Mouse (Mus musculus) kidney, embryonic 14.5 days (tissue): ENCODE measurements around the gene Col3a1. TPM values are rescaled to one million over a fixed set of nuclear protein-coding genes. Genes with fewer than 3 reads are reported as not detected.

Experiments
- ATAC-seq: fragments of 200-750 bp; cut with Nextera tagmentation; 2 replicates; pipeline ENCODE4 v1.8.0; 2017; ENCODE audit warnings: moderate number of reproducible peaks, mild to moderate bottlenecking, moderate TSS enrichment, moderate library complexity; ENCODE audit not compliant: low FRiP score, low TSS enrichment
- H3K27ac ChIP-seq: fragments of 300-500 bp; sonication (generic); 2 replicates; pipeline ENCODE4 v1.5.1; 2014; ENCODE audit warnings: low read depth, mild to moderate bottlenecking, low read length, moderate library complexity, mixed read lengths
- H3K27me3 ChIP-seq: fragments of 300-500 bp; sonication (generic); 2 replicates; pipeline ENCODE4 v1.6.1; 2014; ENCODE audit warnings: mild to moderate bottlenecking, low read length; ENCODE audit not compliant: control insufficient read depth, insufficient read depth
- H3K36me3 ChIP-seq: fragments of 300-500 bp; sonication (generic); 2 replicates; pipeline ENCODE4 v1.6.1; 2014; ENCODE audit warnings: low read length, mixed read lengths; ENCODE audit not compliant: control insufficient read depth, insufficient read depth
- H3K4me1 ChIP-seq: fragments of 300-500 bp; sonication (generic); 2 replicates; pipeline ENCODE4 v1.6.1; 2014; ENCODE audit warnings: low read length, mixed read lengths; ENCODE audit not compliant: control insufficient read depth, insufficient read depth
- H3K4me2 ChIP-seq: fragments of 300-500 bp; sonication (generic); replicated peaks from 2 replicates; pipeline ENCODE4 v1.6.1; 2014; ENCODE audit warnings: low read depth, mild to moderate bottlenecking, low read length
- H3K4me3 ChIP-seq: fragments of 300-500 bp; sonication (generic); 2 replicates; pipeline ENCODE4 v1.5.1; 2014; ENCODE audit warnings: mild to moderate bottlenecking, low read length
- H3K9ac ChIP-seq: fragments of 300-500 bp; sonication (generic); 2 replicates; pipeline ENCODE4 v1.6.1; 2014; ENCODE audit warnings: low read depth, mild to moderate bottlenecking, low read length, moderate library complexity
- H3K9me3 ChIP-seq: fragments of 300-500 bp; sonication (generic); 2 replicates; pipeline ENCODE4 v1.6.1; 2016; ENCODE audit warnings: low read length; ENCODE audit not compliant: control insufficient read depth
- WGBS: fragments of 180-500 bp; shearing (Covaris S2); extraction: QIAGEN DNeasy Blood & Tissue Kit; methylation state at CpG from one replicate; pipeline ENCODE4 v1.1.7; 2014; 5-methylcytosine and 5-hydroxymethylcytosine counted together
- polyA plus RNA-seq: library from polyadenylated mRNA; unstranded; fragments of >200 nt; fragmentation: Nextera tagmentation; extraction: Ambion mirVana; gene quantifications from 2 replicates; pipeline ENCODE4 v1.2.1, GENCODE M21; 2014

The Col3a1 gene
- polyA plus RNA-seq, 1 experiment from 2014 or later = 575 TPM

DNA sequence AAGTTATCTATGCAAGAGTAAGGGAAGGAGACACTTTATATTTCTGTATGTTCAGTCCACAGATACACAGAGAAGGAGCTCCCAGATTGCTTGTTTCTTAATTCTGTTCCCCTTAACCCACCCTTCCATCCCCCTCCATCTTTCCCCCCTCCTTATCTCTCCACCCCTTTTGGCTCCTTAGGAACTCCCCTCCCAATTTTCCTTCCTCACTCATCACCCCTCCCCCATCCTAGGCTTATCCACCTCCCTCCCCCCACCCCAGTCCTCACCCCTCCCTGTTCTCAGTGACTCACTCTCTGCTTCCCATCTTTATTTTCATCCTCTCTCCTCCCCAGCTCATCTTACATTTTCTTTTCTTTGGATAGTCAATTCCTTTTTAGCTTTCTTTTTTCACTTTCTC is 1.5 kb downstream of the Col3a1 start:
- Histone ChIP-seq H3K4me1 (no peaks in the 10 kb centered on the region), H3K4me3 (peak overlapping the region; percentile 45), H3K9ac (peak overlapping the region; percentile 54; the same call in 1 of the 2 replicates), H3K9me3 (no peaks in the 10 kb centered on the region), H3K27me3 (no peaks in the 10 kb centered on the region), H3K36me3 (no peaks in the 10 kb centered on the region), H3K27ac (no peak overlapping the region; the same call in 1 of the 2 replicates), H3K4me2 (peak overlapping the region; percentile 40)
- peak; percentile 64; the same call in 1 of the 2 replicates for ATAC-seq

DNA sequence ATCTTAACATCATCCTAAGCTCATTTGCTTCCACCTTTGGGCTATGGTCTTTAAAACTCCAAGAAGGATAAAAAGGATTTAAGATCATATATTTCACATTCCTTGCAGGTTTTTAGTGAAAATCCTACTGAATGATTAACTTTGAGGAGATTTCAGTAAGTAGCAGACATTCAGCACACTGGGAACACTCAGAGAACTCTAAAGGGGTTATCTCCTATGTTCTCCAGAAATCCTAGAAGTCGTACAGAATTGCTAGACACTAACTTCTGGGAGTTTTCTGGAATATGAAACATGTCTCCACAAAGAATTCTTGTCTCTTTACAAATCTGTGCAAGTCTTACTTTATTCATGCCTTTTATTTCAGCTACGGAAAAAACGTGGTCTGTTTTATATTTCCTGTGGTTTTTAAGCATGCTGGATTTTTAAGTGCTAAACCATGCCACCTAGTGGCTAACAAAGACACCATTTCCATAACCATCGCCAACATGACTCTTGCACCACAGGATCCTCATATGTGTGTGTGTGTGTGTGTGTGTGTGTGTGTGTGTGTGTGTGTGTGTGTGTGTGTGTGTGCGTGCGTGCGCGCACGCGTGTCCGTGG is 2.5 kb downstream of the Col3a1 start:
- H3K27ac ChIP-seq = no peak overlapping the region; the same call in 1 of the 2 replicates
- WGBS = 20% methylated on average over 9 of the region's 11 CpGs
- H3K4me1 ChIP-seq = no peaks in the 10 kb centered on the region
- no peaks in the 10 kb centered on the region for H3K9me3 ChIP-seq
- no peaks in the 10 kb centered on the region for H3K27me3 ChIP-seq
- H3K36me3 ChIP-seq = no peaks in the 10 kb centered on the region
- H3K4me2 ChIP-seq = peak overlapping the region; percentile 40
- peak overlapping the region; percentile 45 for H3K4me3 ChIP-seq
- peak; percentile 68; the same call in 1 of the 2 replicates for ATAC-seq
- H3K9ac ChIP-seq = peak overlapping the region; percentile 23; the same call in 1 of the 2 replicates

DNA sequence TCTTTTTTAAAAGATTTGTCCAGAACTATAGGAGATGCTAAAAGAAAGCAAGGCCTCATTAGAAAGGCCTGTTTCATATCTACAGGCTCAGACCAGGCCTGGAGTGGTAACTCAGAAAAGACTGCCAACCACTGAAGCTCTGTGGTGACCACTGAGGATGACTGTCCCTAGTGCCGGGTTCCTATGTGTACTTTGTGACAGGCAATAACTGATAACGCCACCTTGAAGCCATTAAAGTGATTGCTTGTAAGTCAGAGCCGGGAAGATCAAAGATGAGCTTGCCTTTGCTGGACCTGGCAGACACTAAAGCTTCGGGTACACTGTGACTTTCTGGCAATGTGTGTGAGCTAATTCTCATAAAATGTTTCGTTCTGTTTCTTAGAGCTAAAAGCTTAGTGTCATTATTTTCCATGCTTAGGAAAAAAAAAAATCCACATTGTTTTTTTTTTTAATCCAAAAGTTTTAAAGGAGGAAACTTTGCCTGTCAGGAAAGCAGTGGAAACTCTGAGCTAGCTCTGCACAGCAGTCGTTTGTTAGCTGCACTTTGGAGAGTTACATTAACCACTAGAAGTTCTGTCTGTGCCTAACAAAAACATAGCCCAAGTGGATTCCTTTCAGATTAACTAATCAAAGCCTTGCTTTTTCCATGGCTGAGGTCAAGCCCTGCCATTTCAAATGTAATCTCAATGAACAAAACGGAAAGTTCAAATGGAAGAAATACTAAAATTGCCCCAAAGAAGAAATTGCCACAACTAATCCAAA is 4.6 kb downstream of the Col3a1 start:
- 14% methylated on average over 7 of the region's 7 CpGs for WGBS
- ATAC-seq = no peak
- H3K27me3 ChIP-seq = no peaks in the 10 kb centered on the region
- no peaks in the 10 kb centered on the region for H3K9me3 ChIP-seq
- H3K4me3 ChIP-seq = no peak overlapping the region; the same call in 1 of the 2 replicates
- no peaks in the 10 kb centered on the region for H3K36me3 ChIP-seq
- peak overlapping the region; percentile 23; the same call in 1 of the 2 replicates for H3K4me2 ChIP-seq
- no peaks in the 10 kb centered on the region for H3K4me1 ChIP-seq
- no peak overlapping the region; the same call in 1 of the 2 replicates for H3K9ac ChIP-seq
- no peak overlapping the region for H3K27ac ChIP-seq

DNA sequence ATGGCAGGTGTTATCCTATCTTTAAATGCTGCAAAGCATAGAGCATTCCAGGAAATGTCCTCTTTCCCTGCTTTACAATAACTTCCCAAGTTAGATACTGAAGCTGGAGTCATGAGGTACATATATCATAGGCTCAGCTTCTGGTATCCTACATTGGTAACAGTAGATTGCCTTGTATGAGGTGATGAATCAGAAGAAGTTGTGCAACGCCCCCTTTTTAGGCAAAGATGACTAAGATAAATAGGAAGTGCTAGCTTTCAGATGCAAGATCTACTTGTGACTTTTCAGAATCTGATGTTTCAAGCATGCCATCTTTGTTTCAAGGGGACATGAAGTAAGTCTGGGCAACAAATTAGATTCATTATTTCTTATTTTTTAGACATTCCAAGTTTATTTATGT is 6.9 kb downstream of the Col3a1 start:
- Histone ChIP-seq H3K36me3 (no peaks in the 10 kb centered on the region), H3K27me3 (no peaks in the 10 kb centered on the region), H3K4me1 (no peaks in the 10 kb centered on the region), H3K9me3 (no peaks in the 10 kb centered on the region), H3K9ac (no peak overlapping the region), H3K27ac (no peak overlapping the region), H3K4me3 (no peak overlapping the region), H3K4me2 (no peak overlapping the region)
- no peak for ATAC-seq
- WGBS = 75% methylated on average over 1 of the region's 1 CpGs

DNA sequence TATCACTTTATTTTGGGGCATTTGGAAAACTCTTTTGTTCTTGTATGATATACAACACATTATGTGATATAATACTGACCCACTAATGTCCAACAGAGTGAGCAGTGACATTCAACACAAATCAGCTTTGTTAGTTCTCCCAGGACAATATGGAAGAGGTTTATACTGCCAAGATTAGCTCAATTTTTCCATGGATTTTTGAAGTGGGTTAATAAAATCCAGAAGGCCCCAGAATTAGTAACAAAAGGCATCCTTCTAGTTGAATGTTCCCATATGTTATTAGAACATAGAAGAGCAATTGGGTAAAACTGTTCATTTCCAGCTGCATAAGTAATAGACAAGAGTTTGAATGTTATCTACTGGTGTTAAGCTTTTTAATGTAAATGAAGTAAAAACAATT is 9.5 kb downstream of the Col3a1 start:
- H3K9me3 ChIP-seq = no peaks in the 10 kb centered on the region
- no peak overlapping the region for H3K27ac ChIP-seq
- ATAC-seq = no peak
- H3K9ac ChIP-seq = no peak overlapping the region
- H3K4me3 ChIP-seq = no peak overlapping the region
- peaks cover 7% of the 10 kb centered on the region; the same call in 1 of the 2 replicates for H3K36me3 ChIP-seq
- H3K4me2 ChIP-seq = no peak overlapping the region
- no peaks in the 10 kb centered on the region for H3K27me3 ChIP-seq
- no peaks in the 10 kb centered on the region for H3K4me1 ChIP-seq

DNA sequence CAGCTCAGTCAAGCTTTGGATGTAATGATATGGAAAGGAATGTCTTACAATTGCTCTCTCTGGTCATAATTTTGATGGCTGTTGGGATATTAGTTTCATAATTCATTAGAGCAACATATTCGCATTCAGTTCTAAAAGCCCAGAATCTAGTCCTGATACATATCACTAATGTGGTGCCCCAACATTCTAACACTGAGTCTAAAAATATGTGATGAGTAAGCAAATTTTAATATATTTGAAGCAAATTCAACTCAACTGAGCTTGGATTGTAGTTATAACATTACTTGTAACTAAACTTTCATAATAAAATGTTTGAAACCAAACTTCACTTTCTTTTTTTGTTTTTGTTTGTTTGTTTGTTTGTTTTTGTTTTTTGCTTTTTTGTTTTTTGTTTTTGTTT is 17.8 kb downstream of the Col3a1 start:
- no peaks in the 10 kb centered on the region for H3K4me1 ChIP-seq
- H3K9me3 ChIP-seq = no peaks in the 10 kb centered on the region
- H3K4me2 ChIP-seq = no peak overlapping the region
- no peak overlapping the region for H3K9ac ChIP-seq
- H3K4me3 ChIP-seq = no peak overlapping the region
- no peak overlapping the region for H3K27ac ChIP-seq
- no peak for ATAC-seq
- H3K27me3 ChIP-seq = no peaks in the 10 kb centered on the region
- peaks cover 18% of the 10 kb centered on the region for H3K36me3 ChIP-seq
- WGBS = 90% methylated on average over 1 of the region's 1 CpGs

DNA sequence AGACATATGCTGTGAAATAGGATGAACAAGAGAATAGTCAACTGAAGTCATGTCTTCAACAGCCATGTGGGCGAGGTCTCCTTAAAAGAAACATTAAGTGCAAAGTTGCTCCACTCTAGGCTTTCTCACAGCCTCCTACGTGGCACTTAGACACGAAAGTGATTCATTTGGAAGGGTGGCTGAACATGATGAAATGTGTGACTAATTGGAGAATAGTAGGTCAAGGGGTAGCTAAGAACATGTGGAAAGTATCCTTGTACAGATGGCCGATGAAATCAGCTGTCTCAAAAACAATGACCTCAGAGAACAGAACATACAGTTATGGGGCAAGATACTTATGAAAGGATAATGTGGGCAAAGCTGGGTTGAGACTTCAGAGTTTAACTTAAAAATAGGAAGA is 44.6 kb downstream of the Col3a1 start:
- H3K4me3 ChIP-seq = no peak overlapping the region
- H3K36me3 ChIP-seq = no peaks in the 10 kb centered on the region
- no peak overlapping the region for H3K4me2 ChIP-seq
- H3K9me3 ChIP-seq = no peaks in the 10 kb centered on the region
- 73% methylated on average over 4 of the region's 4 CpGs for WGBS
- no peak overlapping the region for H3K9ac ChIP-seq
- no peak for ATAC-seq
- H3K27me3 ChIP-seq = no peaks in the 10 kb centered on the region
- H3K4me1 ChIP-seq = no peaks in the 10 kb centered on the region
- no peak overlapping the region for H3K27ac ChIP-seq

DNA sequence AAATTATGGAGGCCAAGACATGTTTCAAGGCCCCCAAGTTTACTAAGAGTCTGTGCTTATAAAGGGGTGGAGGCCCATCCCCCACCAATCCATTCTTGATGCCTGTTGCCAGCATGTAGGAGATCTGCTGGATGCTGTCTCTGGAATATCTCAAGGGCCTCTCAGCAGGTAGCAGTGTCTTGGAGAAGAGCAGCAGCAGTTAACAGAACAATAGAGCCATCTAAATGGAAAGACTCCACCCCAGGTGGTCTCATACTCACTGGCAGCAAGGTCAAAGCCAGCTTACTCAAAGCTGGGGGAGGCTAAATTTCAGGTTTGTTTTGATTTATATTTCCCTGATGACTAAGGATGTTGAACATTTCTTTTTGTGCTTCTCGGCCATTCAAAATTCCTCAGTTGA is 46.7 kb downstream of the Col3a1 start:
- no peaks in the 10 kb centered on the region for H3K27me3 ChIP-seq
- no peaks in the 10 kb centered on the region for H3K36me3 ChIP-seq
- H3K9ac ChIP-seq = no peak overlapping the region
- WGBS = 74% methylated on average over 1 of the region's 1 CpGs
- H3K4me2 ChIP-seq = no peak overlapping the region
- no peaks in the 10 kb centered on the region for H3K4me1 ChIP-seq
- H3K9me3 ChIP-seq = no peaks in the 10 kb centered on the region
- no peak overlapping the region for H3K4me3 ChIP-seq
- no peak overlapping the region for H3K27ac ChIP-seq
- ATAC-seq = no peak

DNA sequence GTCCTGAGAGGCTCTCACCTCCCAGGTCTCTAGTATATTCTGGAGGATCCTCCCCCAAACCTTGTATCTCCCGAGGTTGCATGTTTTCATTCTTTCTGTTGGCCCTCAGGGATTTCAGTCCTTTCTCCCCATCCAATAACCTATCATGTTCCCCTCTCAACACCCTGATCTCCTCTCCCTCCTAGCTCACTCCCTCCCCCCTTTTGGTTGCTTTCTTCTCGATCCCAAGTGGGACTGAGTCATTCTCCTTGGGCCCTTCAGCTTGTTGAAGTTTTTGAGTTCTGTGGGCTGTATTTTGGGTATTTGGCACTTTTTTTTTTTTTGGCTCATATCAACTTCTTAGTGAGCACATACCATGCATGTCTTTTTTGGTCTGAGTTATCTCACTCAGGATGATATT is 47.8 kb downstream of the Col3a1 start:
- ATAC-seq = no peak
- H3K4me2 ChIP-seq = no peak overlapping the region
- no peak overlapping the region for H3K9ac ChIP-seq
- H3K4me1 ChIP-seq = no peaks in the 10 kb centered on the region
- no peaks in the 10 kb centered on the region for H3K27me3 ChIP-seq
- no peak overlapping the region for H3K4me3 ChIP-seq
- H3K27ac ChIP-seq = no peak overlapping the region
- H3K9me3 ChIP-seq = no peaks in the 10 kb centered on the region
- no peaks in the 10 kb centered on the region for H3K36me3 ChIP-seq
- 80% methylated on average over 2 of the region's 2 CpGs for WGBS
